Mouse (Mus musculus) liver, embryonic 13.5 days (tissue): ENCODE measurements around the gene Diablo. TPM values are rescaled to one million over a fixed set of nuclear protein-coding genes. Genes with fewer than 3 reads are reported as not detected.
A peak's percentile ranks its signal among the peaks of the same experiment; 100 is the strongest.
"Not testable (repeated sequence)": the region's sequence is repeated elsewhere in the genome, so short reads cannot be mapped to it uniquely, and the experiment has no call there.

Source experiments
- ATAC-seq: fragments of 200-750 bp; cut with Nextera tagmentation; 2 replicates; pipeline ENCODE4 v1.8.0; 2017; ENCODE audit warnings: low read depth, mild to moderate bottlenecking, moderate number of reproducible peaks, moderate library complexity
- DNase-seq: peaks from one replicate; pipeline ENCODE4 v3.0.0; 2022
- H3K27ac ChIP-seq: fragments of 300-500 bp; sonication (generic); 2 replicates; pipeline ENCODE4 v1.5.1; 2015; ENCODE audit warnings: moderate library complexity, mild to moderate bottlenecking, inconsistent platforms
- H3K27me3 ChIP-seq: fragments of 300-500 bp; sonication (generic); 2 replicates; pipeline ENCODE4 v1.6.1; 2015; ENCODE audit warnings: mild to moderate bottlenecking, inconsistent platforms
- H3K36me3 ChIP-seq: fragments of 300-500 bp; sonication (generic); 2 replicates; pipeline ENCODE4 v1.6.1; 2015; ENCODE audit warnings: mild to moderate bottlenecking, inconsistent platforms
- H3K4me1 ChIP-seq: fragments of 300-500 bp; sonication (generic); replicated peaks from 2 replicates; pipeline ENCODE4 v1.6.1; 2015; ENCODE audit warnings: inconsistent platforms
- H3K4me2 ChIP-seq: fragments of 300-500 bp; sonication (generic); 2 replicates; pipeline ENCODE4 v1.6.1; 2015; ENCODE audit warnings: inconsistent platforms, mild to moderate bottlenecking, moderate library complexity
- H3K4me3 ChIP-seq: fragments of 300-500 bp; sonication (generic); replicated peaks from 2 replicates; pipeline ENCODE4 v1.5.1; 2015; ENCODE audit warnings: mild to moderate bottlenecking, inconsistent platforms
- H3K9ac ChIP-seq: fragments of 300-500 bp; sonication (generic); 2 replicates; pipeline ENCODE4 v1.6.1; 2015; ENCODE audit warnings: mild to moderate bottlenecking, inconsistent platforms
- H3K9me3 ChIP-seq: fragments of 300-500 bp; sonication (generic); replicated peaks from 2 replicates; pipeline ENCODE4 v1.6.1; 2016; ENCODE audit warnings: inconsistent platforms
- whole genome bisulfite sequencing: fragments of 180-500 bp; shearing (Covaris S2); methylation state at CpG from one replicate; pipeline ENCODE4 v1.1.7; 2015; ENCODE audit not compliant: insufficient replicate concordance; 5-methylcytosine and 5-hydroxymethylcytosine counted together
- polyA plus RNA-seq: library from polyadenylated mRNA; unstranded; fragments of >200 nt; fragmentation: Nextera tagmentation; extraction: Ambion mirVana; gene quantifications from 2 replicates; pipeline ENCODE4 v1.2.1, GENCODE M21; 2015

Gene Diablo
- polyA plus RNA-seq, 1 experiment from 2014 or later: 67.3 TPM

DNA sequence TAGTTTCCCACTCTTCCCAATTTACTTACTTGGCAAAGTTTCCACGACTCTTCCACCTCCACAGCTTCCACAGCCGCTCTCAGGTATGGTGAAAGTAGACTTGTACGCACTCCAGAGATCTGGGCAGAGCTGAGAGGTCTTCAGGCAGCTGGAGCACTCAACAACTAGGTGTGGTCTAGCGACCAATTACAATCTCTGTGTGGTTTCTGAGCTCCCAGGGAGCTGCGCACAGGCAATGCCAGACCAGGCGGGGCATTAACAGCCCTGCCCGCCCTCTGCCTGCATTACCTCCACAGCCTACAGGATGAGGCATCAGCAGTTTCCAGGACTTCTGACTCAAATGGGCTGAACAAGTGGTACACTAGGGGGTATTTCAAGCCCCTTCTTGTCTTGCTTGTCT lies 1.3 kb upstream of the Diablo start, which contains the start of gene Gm49027:
Gm49027 (minus strand) TSS at position 208 of the 400 bp plus-strand sequence.
- Histone ChIP-seq H3K4me3 (peak within 1 kb of the TSS; percentile 93), H3K27me3 (no peaks in the 10 kb centered on the region), H3K36me3 (peaks cover 22% of the 10 kb centered on the region), H3K9ac (peak within 1 kb of the TSS; percentile 73), H3K27ac (peak within 1 kb of the TSS; percentile 72), H3K9me3 (no peaks in the 10 kb centered on the region), H3K4me2 (peak within 1 kb of the TSS; percentile 94), H3K4me1 (peaks cover 36% of the 10 kb centered on the region)
- 67% methylated on average over 7 of the region's 7 CpGs for WGBS
- DNase-seq: no peak
- ATAC-seq: no peak

DNA sequence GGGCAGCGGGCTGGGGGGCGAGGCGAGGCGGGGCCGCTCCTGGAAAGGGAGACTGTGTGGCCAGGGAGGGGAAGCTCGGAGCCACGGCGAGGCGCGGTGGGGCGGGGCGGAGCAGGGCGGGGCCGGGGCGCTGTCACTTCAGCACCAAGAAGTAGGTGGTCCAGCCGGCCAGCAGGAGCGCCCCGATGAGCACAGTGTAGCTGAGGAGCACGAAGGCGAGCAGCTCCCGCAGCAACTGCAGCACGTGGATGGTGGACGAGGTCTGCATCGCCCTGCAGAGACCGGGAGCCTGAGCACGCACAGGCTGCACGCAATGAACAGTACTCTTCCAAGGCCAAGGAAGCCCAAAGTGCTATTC lies 396 bp upstream of the Diablo start:
- DNase-seq (no peak), ATAC-seq (peak; percentile 92)
- peaks cover 19% of the 10 kb centered on the region for H3K36me3 ChIP-seq
- peak overlapping the region; percentile 73 for H3K9ac ChIP-seq
- peak overlapping the region; percentile 93 for H3K4me3 ChIP-seq
- WGBS: 1% methylated on average over 27 of the region's 27 CpGs
- H3K9me3 ChIP-seq: no peaks in the 10 kb centered on the region
- peak overlapping the region; percentile 72 for H3K27ac ChIP-seq
- H3K4me1 ChIP-seq: peaks cover 36% of the 10 kb centered on the region
- H3K4me2 ChIP-seq: peak overlapping the region; percentile 94
- no peaks in the 10 kb centered on the region for H3K27me3 ChIP-seq

DNA sequence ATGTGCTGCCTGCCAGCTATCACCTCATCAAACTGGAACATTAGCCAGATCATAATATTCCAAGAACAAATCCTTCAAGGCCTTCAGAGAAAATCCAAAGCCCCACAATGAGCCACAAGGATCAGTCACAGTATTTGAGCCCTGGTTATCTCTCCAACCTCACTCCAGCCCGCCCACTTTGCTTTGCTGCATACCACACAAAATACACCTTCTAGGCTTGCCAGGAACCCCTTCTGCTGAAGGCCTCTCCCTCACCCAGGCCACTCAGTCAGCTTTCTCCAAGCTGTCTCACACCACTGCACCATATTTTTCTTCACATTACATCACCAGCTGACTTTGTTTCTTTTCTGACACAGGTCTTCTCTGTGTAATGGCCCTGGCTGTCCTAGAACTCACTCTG lies 1.8 kb downstream of the Diablo start:
- WGBS: 52% methylated on average over 1 of the region's 1 CpGs
- H3K4me2 ChIP-seq: peak overlapping the region; percentile 94
- ATAC-seq: no peak

DNA sequence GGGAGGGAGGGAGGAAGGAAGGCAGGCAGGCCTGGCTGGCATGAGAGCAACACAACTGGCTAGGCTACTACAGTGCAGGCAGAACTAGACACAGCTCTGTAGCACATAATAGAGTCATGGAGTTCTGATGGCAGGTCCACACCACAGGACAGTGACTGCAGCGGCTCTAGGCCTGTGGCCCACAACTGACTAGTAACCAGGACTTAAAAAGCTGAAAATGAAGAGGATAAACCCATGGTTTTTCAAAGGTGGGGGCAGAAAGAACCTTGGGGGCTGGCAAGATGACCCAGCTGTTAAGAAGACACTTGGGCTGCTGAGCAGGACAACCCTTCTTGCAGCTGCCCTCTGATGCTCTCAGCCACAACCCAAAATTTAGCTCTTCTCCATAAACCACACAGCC lies 2.4 kb downstream of the Diablo start:
- ATAC-seq (no peak), DNase-seq (no peak)
- Histone ChIP-seq H3K36me3 (peaks cover 34% of the 10 kb centered on the region), H3K9me3 (no peaks in the 10 kb centered on the region), H3K9ac (no peak overlapping the region), H3K27me3 (no peaks in the 10 kb centered on the region), H3K27ac (no peak overlapping the region), H3K4me3 (no peak overlapping the region), H3K4me2 (no peak overlapping the region), H3K4me1 (peaks cover 36% of the 10 kb centered on the region)
- WGBS: 86% methylated on average over 1 of the region's 1 CpGs

More for the DNA sequence above, 1.8 kb downstream of the Diablo start:
- Histone ChIP-seq H3K9ac (no peak overlapping the region), H3K9me3 (no peaks in the 10 kb centered on the region), H3K4me1 (peaks cover 36% of the 10 kb centered on the region), H3K27me3 (no peaks in the 10 kb centered on the region), H3K4me3 (no peak overlapping the region; the same call in 1 of the 2 replicates), H3K27ac (no peak overlapping the region), H3K36me3 (peaks cover 28% of the 10 kb centered on the region)
- no peak for DNase-seq

DNA sequence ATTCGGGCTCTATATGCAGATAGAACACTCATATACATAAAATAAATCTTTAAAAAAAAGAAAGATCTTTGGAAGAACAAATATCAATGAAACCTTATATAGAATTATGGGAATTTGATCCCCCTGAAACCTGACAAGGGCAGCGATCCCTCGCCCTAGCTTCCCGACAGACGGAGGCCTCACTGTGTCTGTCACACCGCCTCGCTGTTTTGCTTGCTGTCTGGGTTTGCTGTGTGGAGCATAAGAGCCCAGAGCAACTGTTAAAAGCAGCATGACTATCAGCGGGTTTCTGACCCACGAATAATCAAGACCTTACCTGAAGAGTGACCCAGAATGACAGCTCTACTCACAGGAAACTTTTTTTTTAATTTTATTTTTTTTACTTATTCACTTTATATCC lies 3.3 kb downstream of the Diablo start:
- Histone ChIP-seq H3K36me3 (peaks cover 41% of the 10 kb centered on the region), H3K9ac (no peak overlapping the region), H3K4me1 (peaks cover 33% of the 10 kb centered on the region), H3K4me2 (no peak overlapping the region), H3K27ac (no peak overlapping the region), H3K4me3 (no peak overlapping the region), H3K9me3 (no peaks in the 10 kb centered on the region), H3K27me3 (no peaks in the 10 kb centered on the region)
- DNase-seq (no peak), ATAC-seq (no peak)
- 82% methylated on average over 9 of the region's 9 CpGs for WGBS

DNA sequence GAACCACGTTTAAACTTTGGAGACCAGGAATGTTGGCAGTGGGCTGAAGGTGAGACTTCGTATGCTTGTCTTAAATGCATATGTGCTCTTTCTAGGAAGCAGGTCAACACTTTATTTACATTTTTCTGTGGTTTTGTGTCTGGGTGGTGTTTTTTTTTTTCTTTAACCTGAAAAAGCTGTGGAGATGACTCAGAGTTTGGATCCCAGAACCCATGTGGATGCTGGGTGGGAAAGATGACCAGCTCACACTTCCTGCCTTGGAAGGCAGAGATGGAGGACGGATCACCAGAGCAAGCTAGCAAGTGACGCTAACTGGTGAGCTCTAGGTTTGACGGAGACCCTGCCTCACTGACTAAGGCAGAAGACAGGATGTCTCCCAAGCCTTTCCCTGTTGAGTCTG lies 9.1 kb downstream of the Diablo start:
- H3K27me3 ChIP-seq: peaks cover 11% of the 10 kb centered on the region
- ATAC-seq: no peak
- 80% methylated on average over 5 of the region's 5 CpGs for WGBS
- peaks cover 69% of the 10 kb centered on the region for H3K36me3 ChIP-seq
- no peak overlapping the region for H3K4me3 ChIP-seq
- no peak overlapping the region for H3K4me2 ChIP-seq
- no peaks in the 10 kb centered on the region for H3K9me3 ChIP-seq
- no peak overlapping the region for H3K9ac ChIP-seq
- H3K4me1 ChIP-seq: peaks cover 15% of the 10 kb centered on the region
- no peak overlapping the region for H3K27ac ChIP-seq
- no peak for DNase-seq

DNA sequence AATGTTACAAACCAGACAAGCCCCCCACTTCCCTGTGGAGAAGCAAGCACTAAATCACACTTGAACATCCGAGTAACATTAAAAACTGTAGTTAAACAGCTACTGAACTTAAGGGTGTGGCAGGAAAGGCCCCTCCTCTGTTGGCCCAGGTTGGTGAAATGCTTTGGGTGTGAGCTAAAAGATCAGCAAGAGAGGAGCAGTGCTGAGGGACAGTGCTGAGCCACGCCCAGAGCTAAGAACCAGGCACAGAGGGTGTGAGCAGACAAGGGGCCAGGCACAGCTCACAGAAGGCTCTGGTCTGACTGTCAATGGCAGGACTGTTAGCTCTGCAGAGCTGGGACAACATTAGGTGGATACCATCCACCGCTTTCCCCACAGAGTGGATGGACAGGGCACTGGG lies 11.9 kb downstream of the Diablo start:
- WGBS: 33% methylated on average over 3 of the region's 3 CpGs

DNA sequence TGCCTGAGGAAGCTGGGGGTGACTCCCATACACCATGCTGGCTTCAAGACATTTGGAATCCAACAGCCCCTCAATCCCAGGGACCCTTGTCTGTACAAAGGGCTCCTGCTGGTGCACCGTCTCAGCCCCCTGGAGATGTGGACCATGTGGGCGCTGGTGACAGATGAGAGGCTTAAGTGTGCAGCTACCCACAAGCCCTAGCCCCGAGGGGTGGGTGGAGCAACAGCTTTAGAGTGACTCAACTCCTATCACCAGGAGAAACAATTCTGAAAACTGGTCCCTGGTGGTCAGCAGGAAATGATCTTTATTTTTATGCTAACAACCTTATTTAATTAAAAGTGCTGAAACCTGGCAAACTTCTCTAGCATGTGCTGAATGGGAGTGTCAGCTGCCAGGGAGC lies 12.6 kb downstream of the Diablo start:
- 56% methylated on average over 3 of the region's 3 CpGs for WGBS

More for the DNA sequence above, 11.9 kb downstream of the Diablo start:
- Histone ChIP-seq H3K27ac (peak overlapping the region; percentile 19; the same call in 1 of the 2 replicates), H3K36me3 (peaks cover 42% of the 10 kb centered on the region), H3K4me2 (no peak overlapping the region), H3K9me3 (no peaks in the 10 kb centered on the region), H3K9ac (peak overlapping the region; percentile 11; the same call in 1 of the 2 replicates), H3K4me1 (peaks cover 33% of the 10 kb centered on the region), H3K4me3 (no peak overlapping the region), H3K27me3 (peaks cover 38% of the 10 kb centered on the region)
- peak; percentile 34 for DNase-seq
- peak; percentile 82 for ATAC-seq

DNA sequence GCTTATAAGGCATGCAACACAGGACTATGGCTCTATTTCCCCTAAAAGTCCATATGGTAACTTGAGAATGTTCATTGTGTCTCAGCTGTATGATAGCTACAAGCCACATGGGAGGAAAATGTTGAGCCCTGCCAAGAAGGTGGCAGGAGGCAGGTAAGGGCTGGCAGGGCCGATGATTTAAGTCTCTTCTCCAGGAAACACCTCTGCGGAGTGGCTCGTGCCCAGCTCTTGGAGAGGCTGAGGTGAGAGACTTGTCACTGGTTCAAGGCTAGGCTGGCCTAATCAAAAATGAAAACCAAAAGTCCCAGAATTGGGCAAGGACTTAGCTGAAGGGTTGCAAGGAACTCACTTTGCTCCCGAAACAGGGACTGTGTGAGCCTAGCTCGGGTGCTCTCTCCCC lies 13.8 kb downstream of the Diablo start, which contains the start of gene B3gnt4:
B3gnt4 (plus strand) TSS at position 301 of the 400 bp plus-strand sequence.
- WGBS: 81% methylated on average over 5 of the region's 5 CpGs
- no peak within 1 kb of the TSS for H3K27ac ChIP-seq
- no peak for ATAC-seq
- peaks cover 26% of the 10 kb centered on the region for H3K36me3 ChIP-seq
- no peak for DNase-seq
- no peak within 1 kb of the TSS for H3K9ac ChIP-seq
- H3K4me1 ChIP-seq: peaks cover 33% of the 10 kb centered on the region
- H3K27me3 ChIP-seq: peaks cover 50% of the 10 kb centered on the region
- H3K4me2 ChIP-seq: no peak within 1 kb of the TSS; the same call in 1 of the 2 replicates
- no peaks in the 10 kb centered on the region for H3K9me3 ChIP-seq
- H3K4me3 ChIP-seq: no peak within 1 kb of the TSS

More for the DNA sequence above, 12.6 kb downstream of the Diablo start:
- Histone ChIP-seq H3K27me3 (peaks cover 45% of the 10 kb centered on the region), H3K4me1 (peaks cover 33% of the 10 kb centered on the region), H3K36me3 (peaks cover 36% of the 10 kb centered on the region)
- H3K9ac ChIP-seq, DNase-seq, H3K9me3 ChIP-seq, H3K27ac ChIP-seq, ATAC-seq, H3K4me3 ChIP-seq, H3K4me2 ChIP-seq: not testable (repeated sequence)

DNA sequence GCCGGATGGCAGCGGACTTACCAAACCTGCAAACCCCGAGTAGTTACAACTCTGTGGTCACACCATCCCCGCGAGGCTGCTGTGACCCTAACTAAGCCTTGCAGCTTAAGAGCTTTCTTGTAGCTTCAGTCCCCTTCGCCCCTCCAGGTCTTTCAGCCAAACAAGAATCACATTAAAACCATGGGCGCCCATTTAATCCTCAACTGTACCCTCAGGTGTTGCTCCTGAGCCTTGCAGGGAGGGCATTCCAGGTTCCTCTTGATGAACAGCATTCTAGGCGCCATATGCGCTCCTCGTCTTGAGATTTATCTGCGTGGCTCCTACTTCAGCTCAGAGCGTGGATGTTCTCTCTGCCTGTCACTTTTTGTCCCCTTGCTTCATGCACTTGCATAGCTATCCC lies 15.1 kb downstream of the Diablo start:
- peaks cover 33% of the 10 kb centered on the region for H3K4me1 ChIP-seq
- peak overlapping the region; percentile 54 for H3K9ac ChIP-seq
- peak overlapping the region; percentile 62 for H3K4me3 ChIP-seq
- no peaks in the 10 kb centered on the region for H3K9me3 ChIP-seq
- DNase-seq (no peak), ATAC-seq (no peak)
- H3K27ac ChIP-seq: no peak overlapping the region
- H3K36me3 ChIP-seq: peaks cover 20% of the 10 kb centered on the region; the same call in 1 of the 2 replicates
- WGBS: 9% methylated on average over 12 of the region's 12 CpGs
- H3K27me3 ChIP-seq: peaks cover 53% of the 10 kb centered on the region
- peak overlapping the region; percentile 84 for H3K4me2 ChIP-seq

DNA sequence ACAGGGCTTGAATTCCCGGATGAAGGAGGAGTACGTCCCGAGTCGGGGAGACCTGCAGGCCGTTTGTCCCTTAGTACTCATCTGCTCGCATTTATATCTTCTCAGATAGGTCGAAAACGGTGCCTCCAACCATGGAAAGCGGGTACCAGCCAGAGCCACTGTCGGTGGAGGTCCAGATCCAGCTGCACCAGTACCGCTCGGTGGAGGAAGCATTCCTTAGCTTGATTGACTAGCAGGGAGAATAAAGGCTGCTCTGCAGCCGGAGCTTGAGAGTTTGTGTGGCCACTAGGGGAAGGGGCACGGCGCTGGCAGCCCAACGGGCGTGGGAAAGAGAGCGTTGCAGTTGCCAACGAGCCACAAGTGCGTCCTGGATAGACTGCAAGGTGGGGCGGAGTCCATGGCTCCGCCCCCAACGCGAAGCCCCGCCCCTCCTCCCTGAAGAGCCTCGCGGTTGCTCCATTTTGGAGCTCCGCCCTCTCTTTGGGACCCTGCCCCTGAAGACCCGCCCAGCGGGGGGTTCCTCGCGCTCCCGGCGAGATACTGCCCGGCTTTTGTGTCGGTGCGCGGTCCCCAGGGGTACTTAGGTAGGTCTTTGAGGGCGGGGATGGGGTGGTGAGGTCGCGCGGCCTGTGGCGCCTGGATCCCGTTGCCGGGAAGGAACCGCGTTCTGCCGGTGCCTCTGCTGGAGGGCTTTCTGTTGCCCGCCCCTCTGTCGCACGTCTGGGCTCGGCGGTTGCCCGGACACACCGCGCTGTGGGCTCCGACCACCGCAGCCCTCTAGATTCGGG lies 15.8 kb downstream of the Diablo start:
- H3K4me3 ChIP-seq: peak overlapping the region; percentile 62
- H3K9ac ChIP-seq: peak overlapping the region; percentile 54
- H3K27ac ChIP-seq: no peak overlapping the region
- peak; percentile 74 for DNase-seq
- H3K4me2 ChIP-seq: peak overlapping the region; percentile 84
- peaks cover 33% of the 10 kb centered on the region for H3K4me1 ChIP-seq
- no peaks in the 10 kb centered on the region for H3K9me3 ChIP-seq
- WGBS: 1% methylated on average over 59 of the region's 59 CpGs
- H3K36me3 ChIP-seq: peaks cover 20% of the 10 kb centered on the region; the same call in 1 of the 2 replicates
- peaks cover 53% of the 10 kb centered on the region for H3K27me3 ChIP-seq
- ATAC-seq: peak; percentile 80
